Mouse (Mus musculus): ENCODE data around the gene Enkur.

The Enkur gene

DNA sequence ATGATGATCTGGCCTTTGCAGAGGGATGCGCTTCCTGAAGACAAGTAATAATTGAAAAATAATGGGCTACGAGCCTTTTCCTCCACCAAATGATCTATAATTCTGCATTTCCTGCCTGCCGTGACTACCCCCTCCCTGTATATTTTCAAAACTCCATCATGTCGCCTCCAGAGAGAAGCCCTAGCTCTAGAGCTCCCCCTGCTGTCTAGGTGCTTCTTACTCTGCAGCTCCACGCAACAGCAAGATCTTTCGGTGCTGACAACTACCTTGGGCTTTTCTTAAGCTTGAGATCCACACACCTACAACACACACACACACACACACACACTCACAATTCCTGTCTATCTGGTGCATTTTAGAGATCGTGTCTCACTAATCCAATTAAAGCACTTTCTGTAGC, 17.6 kb downstream of the Enkur start:
- DNase-seq: peak; percentile 68

DNA sequence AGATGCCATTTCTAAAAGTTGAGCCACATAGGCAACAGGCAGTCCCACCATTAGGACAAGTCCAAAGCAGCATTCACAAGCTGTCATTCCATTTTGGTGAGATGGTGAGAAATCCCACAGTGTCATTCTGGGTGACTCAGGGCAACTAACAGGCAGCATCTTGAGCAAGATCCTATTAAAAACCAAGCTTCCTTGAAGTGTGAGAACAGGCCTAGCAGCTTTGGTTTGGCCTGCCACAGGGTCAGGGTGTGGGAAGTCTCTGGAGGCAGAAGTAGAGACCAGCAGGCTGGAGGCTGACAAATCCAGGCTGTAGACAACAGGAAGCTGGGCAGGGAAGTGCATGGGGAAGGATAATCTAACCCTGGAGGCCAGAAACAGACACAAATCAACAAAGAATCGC, 22.4 kb downstream of the Enkur start:
- DNase-seq: no peak

DNA sequence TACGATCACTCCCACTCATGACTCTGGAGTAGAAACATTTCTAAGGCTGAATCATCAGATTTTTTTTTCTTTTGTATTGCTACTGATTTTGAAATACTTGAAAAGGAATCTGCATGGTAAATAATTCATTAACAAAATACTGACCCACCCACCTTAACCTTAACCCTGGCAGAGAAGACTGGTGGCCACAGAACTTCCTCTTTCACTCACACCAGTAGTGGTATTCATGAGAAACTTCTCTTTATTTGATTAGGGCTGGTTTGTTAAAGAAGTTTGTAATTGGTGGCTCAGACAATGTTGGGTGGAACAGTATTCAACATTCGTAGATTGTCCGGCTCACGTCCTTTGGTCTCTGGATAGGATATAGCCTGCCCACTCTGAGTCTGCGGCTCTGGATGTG, 26.0 kb downstream of the Enkur start:
- DNase-seq: no peak

DNA sequence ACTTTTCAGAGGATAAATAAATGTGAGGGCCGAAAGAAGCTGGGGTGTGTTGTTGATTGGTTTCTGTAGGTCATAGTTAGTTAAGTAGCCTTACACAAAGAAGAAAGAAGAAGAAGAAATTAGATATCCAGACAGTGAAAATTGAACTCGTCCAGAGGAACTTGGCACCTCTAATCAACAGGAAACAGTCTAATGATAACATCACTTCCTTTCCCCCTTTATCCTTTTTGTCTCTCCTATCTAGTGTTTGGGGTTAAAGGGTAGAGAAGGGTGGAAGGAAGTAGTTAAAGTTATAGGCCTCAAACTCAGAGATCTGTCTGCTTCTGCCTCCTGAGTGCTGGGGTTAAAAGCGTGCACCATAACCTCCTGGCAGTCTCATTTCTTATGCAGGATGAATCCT, 32.4 kb downstream of the Enkur start:
- no peak for DNase-seq

DNA sequence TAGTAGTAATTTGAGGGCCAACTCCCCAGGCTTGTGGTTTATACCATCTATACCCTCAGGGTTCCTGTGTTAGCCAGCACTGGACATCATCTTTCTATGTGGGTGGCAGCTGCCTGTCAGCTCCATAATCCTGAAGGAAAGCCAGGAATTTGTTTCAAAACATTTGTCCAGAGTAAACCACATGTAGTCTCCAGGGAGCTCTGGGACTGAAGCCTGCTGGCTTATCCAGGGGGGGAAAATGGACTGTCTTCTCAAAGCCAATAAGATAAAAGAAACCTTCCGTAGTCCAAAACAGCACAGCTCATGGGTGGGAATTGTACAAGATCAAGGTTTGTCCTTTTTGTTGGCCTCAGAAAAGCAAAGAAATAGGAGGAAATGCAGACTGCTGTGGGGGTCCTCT, 37.2 kb downstream of the Enkur start:
- no peak for DNase-seq

DNA sequence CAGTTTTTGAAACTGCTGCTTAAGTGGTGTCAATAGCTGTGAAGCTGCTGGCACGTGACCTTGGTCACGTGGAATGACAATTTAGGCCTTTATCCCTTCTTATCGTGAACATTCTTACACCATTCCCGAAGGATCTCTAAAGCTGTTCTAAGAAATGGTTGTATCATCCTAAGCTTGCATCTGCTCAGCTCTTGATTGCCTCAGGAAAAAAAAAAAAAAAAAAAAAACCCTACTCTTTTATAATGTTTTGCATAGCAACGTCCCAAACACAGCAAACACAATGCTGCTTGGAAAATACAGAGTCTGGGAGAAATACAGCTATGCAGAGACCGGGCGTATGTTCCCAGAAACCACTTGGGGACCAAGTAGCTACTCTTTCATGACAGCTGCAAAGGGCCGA, 40.9 kb downstream of the Enkur start:
- DNase-seq: no peak

DNA sequence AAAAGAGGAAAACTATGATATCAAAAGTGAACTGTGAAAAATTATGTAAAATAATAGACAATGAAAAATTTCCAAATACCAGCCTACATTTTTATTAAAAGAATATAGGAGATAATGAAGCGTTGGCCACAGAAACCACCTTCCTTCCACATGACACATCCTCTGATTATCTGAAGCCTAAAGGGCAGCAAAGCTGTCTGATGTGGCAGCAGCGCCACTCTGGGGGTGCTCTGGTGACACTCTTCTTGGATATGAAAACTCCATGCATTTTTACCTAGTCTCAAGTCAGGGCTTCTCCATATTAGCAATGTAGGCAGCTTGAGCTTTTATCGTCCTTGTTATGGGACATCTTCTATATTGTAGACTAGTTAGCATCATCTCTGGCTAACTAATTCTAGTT, 51.7 kb downstream of the Enkur start:
- no peak for DNase-seq

DNA sequence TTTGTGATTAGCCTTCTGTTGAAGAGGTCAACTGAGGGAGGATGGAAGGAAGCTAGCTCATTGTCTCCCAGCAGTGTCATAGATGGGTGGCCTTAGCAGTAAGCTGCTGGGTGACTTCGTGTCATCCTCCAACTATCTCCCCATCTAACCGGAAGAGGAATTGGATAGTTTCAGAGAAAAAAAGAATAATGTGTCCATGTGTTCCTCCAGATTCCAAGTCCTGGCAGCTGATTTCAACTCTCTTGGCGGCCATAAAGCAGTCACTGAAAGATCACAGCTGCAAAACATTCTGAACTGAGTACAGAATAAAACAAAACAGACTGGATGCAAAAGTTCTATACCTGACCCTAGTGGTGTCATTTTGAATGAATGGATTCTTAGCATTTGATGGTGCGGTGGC, 58.0 kb downstream of the Enkur start:
- no peak for DNase-seq

DNA sequence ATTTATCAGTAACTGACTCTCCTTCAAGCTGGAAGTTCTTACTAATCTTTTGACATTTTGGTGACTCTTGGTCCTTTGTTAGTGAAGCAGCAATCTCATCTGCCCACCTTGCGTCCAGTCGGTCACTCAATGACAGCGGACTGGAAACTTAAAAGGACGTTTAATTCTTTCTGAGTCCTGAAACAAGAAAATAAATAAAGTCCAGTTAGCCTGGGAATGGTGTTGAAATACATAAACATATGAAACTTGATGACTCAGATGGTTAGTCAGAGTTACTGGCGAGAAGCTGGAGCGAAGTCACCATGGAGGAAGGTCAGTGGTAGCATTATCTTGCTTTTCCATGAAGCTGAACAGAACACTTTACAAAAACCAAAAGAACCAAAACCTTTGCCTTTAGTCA, 58.7 kb downstream of the Enkur start:
- DNase-seq: no peak

DNA sequence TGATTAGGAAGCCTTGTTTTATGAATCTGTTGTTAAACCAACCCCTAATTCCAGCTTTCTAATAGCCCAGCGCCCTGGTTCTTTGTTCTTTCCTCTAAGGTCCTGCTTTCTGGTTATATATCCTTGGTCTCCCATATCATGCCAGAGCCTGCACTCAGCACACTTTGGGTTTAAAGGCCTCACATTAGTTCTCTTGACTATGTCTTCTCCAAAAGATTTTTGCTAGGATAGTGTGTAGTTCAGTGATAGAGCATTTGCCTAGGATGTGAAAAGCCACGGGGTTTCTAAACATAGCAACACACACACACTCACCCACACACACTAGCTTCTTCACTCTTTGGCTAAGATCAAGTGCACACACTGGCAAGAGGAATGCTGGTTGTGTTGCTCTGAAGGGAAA, 62.5 kb downstream of the Enkur start:
- no peak for DNase-seq

DNA sequence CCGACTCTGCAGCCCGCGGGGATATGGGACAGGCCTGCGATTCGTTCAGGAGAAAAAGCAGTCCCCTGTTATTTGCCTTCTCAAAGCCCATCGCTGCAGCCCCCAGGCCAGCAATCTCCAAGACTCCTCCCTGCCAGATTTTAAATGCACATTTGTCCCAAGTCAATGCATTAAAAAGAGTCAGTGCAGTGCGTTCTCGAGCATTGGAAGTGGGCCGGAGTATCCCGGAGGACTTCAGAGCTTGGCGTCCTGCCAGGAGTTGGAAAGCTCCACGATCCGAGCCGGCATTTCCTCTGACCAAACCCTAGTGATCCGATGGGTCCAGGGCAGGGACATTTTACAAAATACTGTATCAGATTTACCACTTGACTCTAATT, 63.0 kb downstream of the Enkur start:
- no peak for DNase-seq

DNA sequence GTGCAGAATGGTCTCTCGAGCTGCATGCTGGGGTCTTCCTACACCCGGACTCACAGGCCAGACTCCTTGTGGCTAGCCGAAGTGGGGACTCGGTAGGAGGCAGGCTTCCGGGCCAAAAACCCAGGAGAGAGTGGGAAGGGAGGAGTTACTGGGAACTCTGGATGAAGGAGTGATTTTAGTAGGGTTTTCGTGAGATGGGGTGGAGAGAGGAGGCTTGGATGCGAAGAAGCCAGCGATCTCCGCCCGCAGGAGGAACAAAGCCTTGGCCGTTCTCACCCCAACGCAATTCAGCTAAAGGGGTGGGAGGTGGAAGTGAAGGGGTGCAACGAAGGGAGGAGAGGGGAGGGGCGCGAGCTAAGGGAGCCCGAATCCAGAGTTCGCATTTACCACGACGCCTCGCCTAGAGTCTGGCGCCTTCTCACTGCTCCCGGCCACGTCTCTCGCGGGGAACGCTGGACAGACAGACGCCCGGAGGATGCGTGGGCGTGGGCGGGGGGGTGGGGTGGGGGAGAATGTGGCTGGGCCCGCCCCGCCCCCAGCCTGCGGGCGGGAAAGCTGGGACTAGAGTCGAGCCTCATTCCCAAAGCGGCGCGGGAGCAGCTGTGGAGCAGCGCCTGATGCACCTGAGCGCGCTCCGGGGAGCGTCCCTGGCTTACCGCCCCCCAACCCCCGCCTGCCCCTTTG, 63.5 kb downstream of the Enkur start:
- DNase-seq: peak; percentile 1

DNA sequence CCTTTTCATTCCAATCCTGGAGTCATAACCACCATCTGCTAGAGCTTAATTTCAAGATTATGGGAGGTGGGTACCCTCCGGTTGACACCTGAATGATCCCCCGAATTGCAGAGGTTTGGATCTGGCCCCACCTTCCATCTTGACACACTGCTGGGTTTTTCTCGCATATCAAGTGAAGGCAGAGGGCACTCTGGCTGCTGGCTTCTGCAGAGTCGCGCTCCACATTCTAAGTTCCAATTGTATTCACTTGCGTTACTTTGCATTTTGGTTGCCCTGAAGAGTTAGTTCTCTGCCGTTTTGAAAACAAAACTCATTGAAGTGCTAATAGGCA, 64.0 kb downstream of the Enkur start:
- no peak for DNase-seq
